12 mouse cellular contexts compared by ENCODE assay signal in the genomic region with DNA sequence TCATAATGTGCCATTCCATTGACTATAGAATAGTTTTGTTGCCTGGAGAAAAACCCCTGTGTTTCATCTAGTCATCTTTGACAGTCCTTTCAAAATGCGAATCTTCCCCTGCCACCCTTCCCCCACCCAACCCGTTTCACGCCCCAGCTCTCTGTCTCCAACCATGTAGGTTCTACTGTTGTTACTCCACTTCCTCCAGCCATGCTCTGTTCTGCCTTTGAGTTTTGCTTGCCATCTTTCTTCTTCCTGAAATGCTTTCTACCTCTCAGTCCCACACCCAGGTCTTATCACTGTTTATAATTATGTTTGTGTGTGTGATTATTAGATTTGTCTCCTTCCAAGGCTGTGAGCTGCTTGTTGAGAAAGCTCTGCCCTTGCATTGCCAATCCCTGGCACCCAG.
"Had no signal": no experiment of that assay in that cellular context is flagged by ENCODE, and none has a peak within 500 bp of the region (broad histone marks: within the 10 kb centered on the region; RNA-seq: fewer than 3 reads in every experiment).

No protein-coding gene starts in this region.

- H3K9ac ChIP-seq: limb, embryonic 13.5 days; liver, embryonic 14.5 days; midbrain, embryonic 12.5 days; neural tube, embryonic 13.5 days had no signal

- H3K27ac ChIP-seq: limb, embryonic 13.5 days; liver, embryonic 14.5 days; midbrain, embryonic 12.5 days; neural tube, embryonic 13.5 days; stomach, postnatal 0 days had no signal

- H3K9me3 ChIP-seq: limb, embryonic 13.5 days; midbrain, embryonic 12.5 days; neural tube, embryonic 13.5 days had no signal

- H3K36me3 ChIP-seq: limb, embryonic 13.5 days; midbrain, embryonic 12.5 days; neural tube, embryonic 13.5 days had no signal

- H3K4me3 ChIP-seq: limb, embryonic 13.5 days; midbrain, embryonic 12.5 days; neural tube, embryonic 13.5 days had no signal

- ATAC-seq: intestine, postnatal 0 days; midbrain, embryonic 16.5 days had no signal

- DNase-seq: kidney, adult 8-10 months; kidney, postnatal 36 days; left cerebral cortex, postnatal 4 days; lung, adult 18-20 months; right cerebral cortex, postnatal 14 days had no signal

- H3K4me2 ChIP-seq: limb, embryonic 13.5 days; midbrain, embryonic 12.5 days; neural tube, embryonic 13.5 days had no signal

- H3K27me3 ChIP-seq: limb, embryonic 13.5 days; midbrain, embryonic 12.5 days; neural tube, embryonic 13.5 days had no signal
